Mouse (Mus musculus) liver, embryonic 15.5 days (tissue): ENCODE data around the gene Ric1. TPM values are rescaled to one million over a fixed set of nuclear protein-coding genes. Genes with fewer than 3 reads are reported as not detected.

ENCODE experiments used
- ATAC-seq: fragments of 200-750 bp; cut with Nextera tagmentation; 2 replicates; pipeline ENCODE4 v1.8.0; 2017; ENCODE audit warnings: moderate number of reproducible peaks, mild to moderate bottlenecking, moderate library complexity; ENCODE audit not compliant: insufficient read depth
- H3K27ac ChIP-seq: fragments of 300-500 bp; sonication (generic); replicated peaks from 2 replicates; pipeline ENCODE4 v1.5.1; 2015; ENCODE audit warnings: mild to moderate bottlenecking, inconsistent platforms
- H3K27me3 ChIP-seq: fragments of 300-500 bp; sonication (generic); 2 replicates; pipeline ENCODE4 v1.6.1; 2015; ENCODE audit warnings: mild to moderate bottlenecking, inconsistent platforms
- H3K36me3 ChIP-seq: fragments of 300-500 bp; sonication (generic); replicated peaks from 2 replicates; pipeline ENCODE4 v1.6.1; 2015; ENCODE audit warnings: moderate library complexity, mild to moderate bottlenecking, inconsistent platforms
- H3K4me1 ChIP-seq: fragments of 300-500 bp; sonication (generic); replicated peaks from 2 replicates; pipeline ENCODE4 v1.6.1; 2015; ENCODE audit warnings: inconsistent platforms
- H3K4me2 ChIP-seq: fragments of 300-500 bp; sonication (generic); 2 replicates; pipeline ENCODE4 v1.6.1; 2015; ENCODE audit warnings: moderate library complexity, mild to moderate bottlenecking, inconsistent platforms
- H3K4me3 ChIP-seq: fragments of 300-500 bp; sonication (generic); replicated peaks from 2 replicates; pipeline ENCODE4 v1.5.1; 2015; ENCODE audit warnings: mild to moderate bottlenecking, inconsistent platforms
- H3K9ac ChIP-seq: fragments of 300-500 bp; sonication (generic); 2 replicates; pipeline ENCODE4 v1.6.1; 2015; ENCODE audit warnings: moderate library complexity, mild to moderate bottlenecking, inconsistent platforms
- H3K9me3 ChIP-seq: fragments of 300-500 bp; sonication (generic); replicated peaks from 2 replicates; pipeline ENCODE4 v1.6.1; 2016; ENCODE audit warnings: inconsistent platforms
- WGBS: fragments of 180-500 bp; shearing (Covaris S2); methylation state at CpG from one replicate; pipeline ENCODE4 v1.1.7; 2015; ENCODE audit warnings: mixed read lengths; ENCODE audit not compliant: insufficient replicate concordance; 5-methylcytosine and 5-hydroxymethylcytosine counted together
- polyA plus RNA-seq: library from polyadenylated mRNA; unstranded; fragments of >200 nt; fragmentation: Nextera tagmentation; extraction: Ambion mirVana; gene quantifications from 2 replicates; pipeline ENCODE4 v1.2.1, GENCODE M21; 2015

Ric1 gene
- polyA plus RNA-seq, 1 experiment from 2014 or later, result 2.7 TPM

DNA sequence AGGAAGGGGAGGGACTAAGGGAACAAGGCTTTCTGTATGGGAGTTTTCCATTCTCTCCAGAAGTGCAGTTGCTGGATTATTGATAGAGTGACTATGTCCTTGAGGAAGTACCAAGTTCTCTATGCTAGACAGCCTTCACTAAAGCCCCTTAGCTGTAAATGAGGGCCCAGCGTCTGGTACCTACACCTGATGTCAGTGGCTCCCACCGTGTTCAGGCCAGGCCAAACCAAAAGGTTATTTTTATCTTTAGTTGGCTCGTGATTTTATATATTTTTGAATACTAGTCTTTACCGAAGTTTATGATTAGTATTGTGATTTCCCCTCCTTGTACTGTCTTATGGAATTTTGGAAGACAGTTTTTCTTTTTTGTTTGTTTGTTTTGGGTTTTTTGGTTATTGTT is 85.4 kb downstream of the Ric1 start:
- no peaks in the 10 kb centered on the region for H3K27me3 ChIP-seq
- H3K4me3 ChIP-seq, result no peak overlapping the region
- ATAC-seq, result no peak
- peak overlapping the region; percentile 38; the same call in 1 of the 2 replicates for H3K27ac ChIP-seq
- peaks cover 32% of the 10 kb centered on the region for H3K4me1 ChIP-seq
- H3K36me3 ChIP-seq, result peaks cover 49% of the 10 kb centered on the region
- no peak overlapping the region for H3K9ac ChIP-seq
- 69% methylated on average over 4 of the region's 4 CpGs for WGBS
- H3K9me3 ChIP-seq, result no peaks in the 10 kb centered on the region
- no peak overlapping the region for H3K4me2 ChIP-seq

DNA sequence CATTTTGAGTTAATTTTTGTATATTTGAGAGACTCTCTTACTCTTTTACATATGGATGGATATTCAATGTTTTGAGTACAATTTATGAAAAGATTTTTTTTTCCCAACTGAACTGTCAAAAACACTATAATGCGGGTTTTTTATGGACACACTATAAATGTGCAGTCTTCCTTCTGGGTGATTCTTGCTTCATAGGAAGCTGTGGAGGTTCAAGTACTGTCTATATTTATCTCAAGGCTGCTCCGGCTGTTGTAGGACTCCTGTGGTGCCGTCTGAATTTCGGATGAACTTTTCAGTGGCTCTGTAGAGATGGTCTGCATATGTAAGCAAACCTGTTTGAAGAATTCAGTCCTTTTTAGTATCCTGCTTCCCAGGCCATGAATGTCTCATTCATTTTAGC is 86.1 kb downstream of the Ric1 start:
- no peak overlapping the region for H3K9ac ChIP-seq
- no peak overlapping the region for H3K4me2 ChIP-seq
- H3K9me3 ChIP-seq, result no peaks in the 10 kb centered on the region
- H3K27me3 ChIP-seq, result no peaks in the 10 kb centered on the region
- H3K27ac ChIP-seq, result no peak overlapping the region
- H3K36me3 ChIP-seq, result peaks cover 49% of the 10 kb centered on the region
- peaks cover 32% of the 10 kb centered on the region for H3K4me1 ChIP-seq
- ATAC-seq, result no peak
- WGBS, result 66% methylated on average over 4 of the region's 4 CpGs
- no peak overlapping the region for H3K4me3 ChIP-seq

DNA sequence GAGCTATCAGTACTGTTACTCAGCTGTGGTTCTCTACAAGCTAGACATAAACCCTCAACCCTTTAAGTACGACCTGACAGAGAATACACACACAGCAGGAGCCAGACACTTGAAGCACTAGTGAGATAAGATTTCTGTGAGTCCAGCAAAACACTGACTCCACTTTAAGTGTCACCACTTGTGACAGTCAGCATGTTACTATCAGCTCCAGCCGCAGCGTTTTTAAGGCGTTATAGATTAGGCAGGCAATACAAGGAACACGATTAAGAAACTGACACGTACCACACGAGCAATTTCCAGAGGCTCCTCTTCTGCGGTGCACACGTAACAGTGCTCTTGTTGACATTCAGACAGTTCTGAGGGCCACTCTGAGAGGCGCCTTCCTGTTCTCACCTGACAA is 88.8 kb downstream of the Ric1 start:
- peaks cover 32% of the 10 kb centered on the region for H3K4me1 ChIP-seq
- no peak overlapping the region for H3K9ac ChIP-seq
- H3K4me3 ChIP-seq, result no peak overlapping the region
- no peaks in the 10 kb centered on the region for H3K27me3 ChIP-seq
- no peaks in the 10 kb centered on the region for H3K9me3 ChIP-seq
- H3K4me2 ChIP-seq, result no peak overlapping the region
- H3K36me3 ChIP-seq, result peaks cover 62% of the 10 kb centered on the region
- peak overlapping the region; percentile 77 for H3K27ac ChIP-seq
- WGBS, result 45% methylated on average over 10 of the region's 10 CpGs
- peak; percentile 93 for ATAC-seq

DNA sequence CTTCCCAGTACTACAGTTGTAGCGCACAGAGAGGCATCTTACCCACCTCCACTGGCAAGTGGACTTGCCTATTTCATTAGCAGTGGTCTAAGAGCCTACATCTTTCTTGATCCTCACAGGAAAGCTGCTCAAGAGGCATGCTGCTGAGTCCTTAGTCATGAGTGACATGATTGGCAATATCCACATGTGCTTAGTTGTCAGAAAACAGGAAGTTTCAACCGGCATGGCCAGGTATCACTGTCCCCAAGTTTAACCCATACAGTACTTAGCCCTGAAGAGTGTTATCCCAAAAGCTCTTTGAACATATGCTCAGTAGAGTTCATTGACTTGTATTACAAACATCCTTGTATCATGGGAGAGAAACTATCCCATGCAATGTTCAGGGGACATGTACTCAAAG is 90.0 kb downstream of the Ric1 start:
- Histone ChIP-seq H3K4me2 (no peak overlapping the region), H3K4me3 (no peak overlapping the region), H3K27me3 (no peaks in the 10 kb centered on the region), H3K9me3 (no peaks in the 10 kb centered on the region), H3K36me3 (peaks cover 72% of the 10 kb centered on the region), H3K27ac (peak overlapping the region; percentile 77), H3K9ac (no peak overlapping the region), H3K4me1 (peaks cover 32% of the 10 kb centered on the region)
- ATAC-seq, result no peak
- 56% methylated on average over 2 of the region's 2 CpGs for WGBS

DNA sequence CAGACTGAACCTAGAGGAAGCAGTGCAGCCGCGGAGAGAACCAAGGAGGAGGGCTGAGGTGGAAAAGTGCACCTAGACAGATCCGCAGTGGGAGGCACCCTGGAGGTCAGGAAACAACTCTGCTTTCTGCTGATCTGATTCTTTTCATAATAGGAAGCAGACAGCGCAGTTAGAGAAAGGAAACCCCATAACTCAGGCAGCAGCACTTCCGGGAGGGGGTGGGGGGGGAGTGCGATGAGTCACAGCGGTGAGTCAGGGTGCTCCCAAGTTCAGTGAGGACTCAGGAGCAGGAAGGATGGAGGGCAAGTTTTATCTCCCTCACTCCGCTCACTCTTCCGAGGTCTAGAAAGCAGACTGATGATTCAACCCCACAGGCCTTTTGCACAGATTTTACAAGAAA is 119.0 kb downstream of the Ric1 start:
- Histone ChIP-seq H3K9me3 (no peaks in the 10 kb centered on the region), H3K4me3 (no peak overlapping the region), H3K36me3 (peaks cover 66% of the 10 kb centered on the region), H3K4me1 (peaks cover 16% of the 10 kb centered on the region), H3K27ac (no peak overlapping the region), H3K4me2 (0 out of 2 replicates have a peak overlapping the region, but pooled peaks have one; percentile 5), H3K9ac (no peak overlapping the region), H3K27me3 (no peaks in the 10 kb centered on the region)
- ATAC-seq, result peak; percentile 51
- 25% methylated on average over 9 of the region's 9 CpGs for WGBS

DNA sequence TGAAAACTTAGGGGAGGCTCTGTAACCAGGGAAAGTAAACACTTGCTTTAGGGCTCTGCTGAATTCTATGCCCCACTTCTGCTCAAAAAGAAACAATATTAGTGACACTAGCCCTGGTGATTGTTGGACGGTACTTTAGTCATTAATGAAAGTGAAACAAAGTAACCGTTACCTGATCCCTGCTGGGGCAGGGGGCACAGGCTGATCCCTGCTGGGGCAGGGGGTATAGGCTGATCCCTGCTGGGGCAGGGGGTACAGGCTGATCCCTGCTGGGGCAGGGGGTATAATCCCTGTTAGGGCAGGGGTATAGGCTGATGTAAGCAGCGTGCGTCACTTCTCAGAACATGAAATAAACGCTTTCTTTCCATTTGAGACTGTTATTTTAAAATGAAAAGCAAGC is 119.4 kb downstream of the Ric1 start:
- H3K4me1 ChIP-seq, result peaks cover 20% of the 10 kb centered on the region
- H3K27me3 ChIP-seq, result no peaks in the 10 kb centered on the region
- 80% methylated on average over 5 of the region's 5 CpGs for WGBS
- no peaks in the 10 kb centered on the region for H3K9me3 ChIP-seq
- no peak overlapping the region for H3K4me2 ChIP-seq
- no peak overlapping the region for H3K9ac ChIP-seq
- no peak overlapping the region for H3K4me3 ChIP-seq
- ATAC-seq, result no peak
- H3K36me3 ChIP-seq, result peaks cover 65% of the 10 kb centered on the region
- H3K27ac ChIP-seq, result no peak overlapping the region

DNA sequence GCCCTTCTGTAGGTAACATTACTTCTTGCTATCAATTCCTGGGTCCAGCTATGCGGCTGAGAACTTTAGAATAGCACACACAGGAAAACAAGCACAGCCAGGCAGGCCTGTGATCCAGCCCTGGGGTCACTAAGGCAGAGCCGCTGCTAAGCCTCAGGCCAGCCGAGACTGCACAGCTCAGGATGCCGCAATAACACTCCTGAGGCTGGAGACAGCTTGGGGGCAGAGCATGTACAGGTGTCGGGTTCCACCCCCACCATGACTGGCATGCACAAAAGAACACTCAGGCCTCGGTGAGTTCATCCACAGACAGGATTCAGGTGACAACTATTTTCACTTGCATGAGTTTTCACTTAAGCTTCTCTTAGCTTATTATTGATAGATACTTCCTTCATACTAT is 120.1 kb downstream of the Ric1 start:
- no peak overlapping the region for H3K4me3 ChIP-seq
- no peak for ATAC-seq
- no peaks in the 10 kb centered on the region for H3K9me3 ChIP-seq
- H3K36me3 ChIP-seq, result peaks cover 58% of the 10 kb centered on the region
- no peak overlapping the region for H3K4me2 ChIP-seq
- no peaks in the 10 kb centered on the region for H3K27me3 ChIP-seq
- 75% methylated on average over 6 of the region's 6 CpGs for WGBS
- H3K4me1 ChIP-seq, result peaks cover 26% of the 10 kb centered on the region
- H3K9ac ChIP-seq, result no peak overlapping the region
- H3K27ac ChIP-seq, result no peak overlapping the region

DNA sequence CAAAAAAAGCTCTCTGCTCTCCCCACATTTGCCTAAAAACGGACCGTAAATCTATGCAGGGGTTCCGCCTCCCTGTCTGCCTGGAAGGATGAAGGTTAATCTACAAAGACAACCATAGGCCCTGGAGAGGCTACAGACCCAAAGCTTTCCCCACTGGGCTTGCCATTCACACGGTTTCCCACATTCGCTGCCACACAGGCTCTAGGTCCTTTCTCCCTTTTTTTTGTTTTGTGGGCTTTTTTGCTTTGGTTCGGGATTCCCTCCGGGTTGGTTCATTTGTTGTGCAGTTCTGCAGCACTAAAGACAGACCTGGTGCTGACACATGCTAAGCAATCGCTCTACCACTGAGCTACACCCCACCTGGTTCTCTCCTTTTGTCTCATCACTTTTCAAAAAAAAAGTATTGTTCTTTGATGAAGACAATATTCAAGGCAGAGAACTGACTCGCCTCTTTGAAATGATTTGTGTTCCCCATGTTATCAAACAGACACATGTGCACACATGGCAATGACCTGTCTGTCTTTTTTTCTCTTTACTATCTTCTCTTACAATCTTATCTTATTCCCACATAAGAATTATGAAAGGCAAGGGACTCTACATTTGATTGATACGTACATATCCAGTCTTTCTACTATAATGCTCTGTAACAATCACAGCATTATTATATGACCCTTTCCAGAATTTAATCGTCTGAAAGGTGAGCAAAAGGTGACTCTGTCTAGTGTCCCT is 121.3 kb downstream of the Ric1 start:
- no peaks in the 10 kb centered on the region for H3K27me3 ChIP-seq
- no peaks in the 10 kb centered on the region for H3K9me3 ChIP-seq
- ATAC-seq, result no peak
- WGBS, result 73% methylated on average over 11 of the region's 11 CpGs
- no peak overlapping the region for H3K4me3 ChIP-seq
- peaks cover 53% of the 10 kb centered on the region for H3K36me3 ChIP-seq
- no peak overlapping the region for H3K9ac ChIP-seq
- H3K27ac ChIP-seq, result no peak overlapping the region
- H3K4me1 ChIP-seq, result peaks cover 27% of the 10 kb centered on the region
- H3K4me2 ChIP-seq, result no peak overlapping the region

DNA sequence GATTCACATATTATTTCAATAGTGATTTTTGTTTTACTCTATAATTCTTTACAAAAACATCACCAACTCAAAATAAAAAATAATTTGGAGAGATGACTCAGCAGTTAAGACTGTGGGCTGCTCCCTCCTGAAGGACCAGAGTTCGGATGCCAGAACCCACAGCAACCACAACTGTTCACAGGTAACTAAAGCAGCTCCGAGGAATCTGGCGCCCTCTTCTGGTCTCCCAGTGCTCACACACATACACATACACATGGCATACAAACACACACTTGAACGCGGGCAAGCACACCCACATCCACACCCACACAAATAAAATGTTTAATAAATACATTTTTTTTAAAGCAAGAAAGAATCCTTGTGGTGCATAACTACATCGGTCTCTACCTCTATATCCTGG is 122.7 kb downstream of the Ric1 start:
- Histone ChIP-seq H3K4me1 (peaks cover 41% of the 10 kb centered on the region), H3K9ac (no peak overlapping the region), H3K36me3 (peaks cover 45% of the 10 kb centered on the region), H3K27ac (no peak overlapping the region), H3K4me2 (no peak overlapping the region), H3K27me3 (no peaks in the 10 kb centered on the region), H3K9me3 (no peaks in the 10 kb centered on the region), H3K4me3 (no peak overlapping the region)
- no peak for ATAC-seq
- 87% methylated on average over 6 of the region's 6 CpGs for WGBS

DNA sequence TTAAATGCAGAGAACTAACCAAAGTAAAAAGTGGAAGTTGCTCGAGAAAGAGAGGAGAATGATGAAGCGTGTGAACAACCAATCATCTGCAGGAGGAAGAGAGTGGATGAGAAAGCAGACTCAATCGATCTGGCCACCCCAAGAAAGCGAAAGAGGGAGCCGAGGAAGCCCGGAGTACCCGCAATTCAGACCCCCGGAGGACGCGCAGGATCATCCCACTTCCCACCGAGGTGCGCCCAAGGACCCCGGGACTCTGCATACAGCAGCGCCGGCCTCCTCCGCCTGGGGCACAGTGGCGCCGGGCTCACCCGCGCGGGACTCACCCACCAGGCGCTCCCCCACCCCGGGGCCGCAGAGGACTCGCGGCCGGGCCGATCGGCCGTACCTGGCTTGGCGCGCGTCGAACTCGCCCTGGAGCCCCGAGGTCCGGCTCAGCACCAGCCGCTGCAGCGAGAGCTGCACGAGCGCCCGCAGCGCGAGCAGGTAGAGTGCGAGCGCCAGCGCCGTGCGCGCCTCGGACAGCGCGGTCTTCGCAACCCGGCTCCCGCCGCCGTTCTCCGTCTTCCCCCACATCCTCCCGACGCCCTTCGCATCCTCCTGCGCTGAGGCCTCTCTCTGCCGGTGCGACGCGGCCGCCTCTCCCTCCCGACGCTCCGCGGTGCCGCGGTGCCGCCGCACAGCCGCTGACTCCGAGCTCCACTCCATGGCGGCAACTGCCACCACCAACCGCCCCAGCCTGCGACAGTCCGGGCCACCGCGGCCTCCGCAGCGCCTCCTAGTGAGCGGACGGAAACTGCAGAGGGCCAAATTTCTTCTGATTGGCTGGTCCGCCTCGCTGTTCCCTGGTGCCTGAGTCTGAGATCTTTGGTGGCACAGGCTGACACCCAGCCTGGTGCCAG is 125.8 kb downstream of the Ric1 start, which contains the start of gene Ermp1:
Gene Ermp1 (minus strand): TSS at position 765 of the 899 bp plus-strand sequence.
- WGBS, result under 1% methylated on average over 90 of the region's 90 CpGs
- H3K27ac ChIP-seq, result peak within 1 kb of the TSS; percentile 81
- H3K4me2 ChIP-seq, result peak within 1 kb of the TSS; percentile 72
- peak within 1 kb of the TSS; percentile 85 for H3K9ac ChIP-seq
- H3K36me3 ChIP-seq, result peaks cover 26% of the 10 kb centered on the region
- peak; percentile 87 for ATAC-seq
- H3K4me1 ChIP-seq, result peaks cover 43% of the 10 kb centered on the region
- H3K9me3 ChIP-seq, result no peaks in the 10 kb centered on the region
- H3K27me3 ChIP-seq, result no peaks in the 10 kb centered on the region
- peak within 1 kb of the TSS; percentile 83 for H3K4me3 ChIP-seq

DNA sequence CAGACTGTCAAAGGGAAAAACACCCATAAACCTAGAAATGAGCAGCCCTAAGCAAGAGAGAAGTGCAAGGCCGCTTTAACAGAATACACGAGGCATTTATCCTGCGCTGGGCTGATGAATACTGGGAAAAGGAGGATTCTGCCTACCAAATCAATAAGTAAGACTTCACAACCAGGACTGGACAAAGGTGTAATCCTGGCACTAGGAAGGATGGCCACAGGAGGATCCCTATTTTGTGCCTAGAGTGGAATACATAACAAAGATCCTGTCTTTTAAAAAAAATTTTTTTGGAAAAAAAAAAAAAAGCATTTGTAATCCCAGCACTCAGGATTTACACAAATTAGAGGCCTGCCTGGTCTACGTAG is 126.5 kb downstream of the Ric1 start:
- Histone ChIP-seq H3K4me3 (peak overlapping the region; percentile 83), H3K27me3 (peaks cover 4% of the 10 kb centered on the region; the same call in 1 of the 2 replicates), H3K36me3 (peaks cover 23% of the 10 kb centered on the region), H3K9me3 (no peaks in the 10 kb centered on the region), H3K9ac (peak overlapping the region; percentile 85; the same call in 1 of the 2 replicates), H3K27ac (peak overlapping the region; percentile 81), H3K4me1 (peaks cover 38% of the 10 kb centered on the region), H3K4me2 (peak overlapping the region; percentile 72)
- 34% methylated on average over 4 of the region's 4 CpGs for WGBS
- ATAC-seq, result no peak
